Mouse (Mus musculus): ENCODE measurements around the gene Hoxb8.

Gene Hoxb8

GRCm38 (mm10) chr11:96268031-96268745 is 13.5 kb upstream of the Hoxb8 start:
- DNase-seq (ENCODE audit: low spot score in 2 of 2), result no peak

DNA sequence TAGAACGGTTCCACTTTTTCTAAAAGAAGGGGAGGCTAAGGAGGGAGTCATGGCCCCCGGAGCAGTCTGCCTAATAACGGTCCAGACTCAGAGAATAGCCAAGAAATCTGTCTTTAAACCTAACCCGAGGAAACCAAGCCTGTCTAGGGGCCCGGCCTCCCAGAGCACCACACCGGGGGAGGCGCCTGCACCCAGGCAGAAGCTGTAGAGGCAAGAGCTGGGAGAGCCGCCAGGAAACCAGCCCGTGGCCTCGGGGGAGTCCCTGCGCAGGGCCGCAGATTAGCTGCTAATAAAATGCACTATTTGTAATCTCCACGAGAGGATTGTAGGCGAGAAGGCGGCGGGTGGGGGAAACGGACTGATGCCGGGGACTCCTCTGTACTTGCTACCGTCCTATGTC is 11.8 kb upstream of the Hoxb8 start:
- DNase-seq (ENCODE audit: low spot score in 2 of 2), result no peak

- DNase-seq (ENCODE audit: low spot score in 2 of 2), result no peak
Observed at GRCm38 (mm10) chr11:96270996-96271540, 10.6 kb upstream of the Hoxb8 start, which contains the start of gene Hoxb9. TSS of gene Hoxb9 (plus strand) at chr11:96271457.

DNA sequence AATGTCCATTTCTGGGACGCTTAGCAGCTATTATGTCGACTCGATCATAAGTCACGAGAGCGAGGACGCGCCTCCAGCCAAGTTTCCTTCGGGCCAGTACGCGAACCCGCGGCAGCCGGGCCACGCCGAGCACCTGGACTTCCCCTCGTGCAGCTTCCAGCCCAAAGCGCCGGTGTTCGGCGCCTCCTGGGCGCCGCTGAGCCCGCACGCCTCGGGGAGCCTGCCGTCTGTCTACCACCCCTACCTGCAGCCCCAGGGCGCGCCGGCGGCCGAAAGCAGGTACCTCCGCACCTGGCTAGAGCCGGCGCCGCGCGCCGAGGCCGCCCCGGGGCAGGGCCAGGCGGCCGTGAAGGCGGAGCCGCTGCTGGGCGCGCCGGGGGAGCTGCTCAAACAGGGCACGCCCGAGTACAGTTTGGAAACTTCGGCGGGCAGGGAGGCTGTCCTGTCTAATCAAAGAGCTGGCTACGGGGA is 10.1 kb upstream of the Hoxb8 start:
- no peak for DNase-seq (ENCODE audit: low spot score in 2 of 2)

DNA sequence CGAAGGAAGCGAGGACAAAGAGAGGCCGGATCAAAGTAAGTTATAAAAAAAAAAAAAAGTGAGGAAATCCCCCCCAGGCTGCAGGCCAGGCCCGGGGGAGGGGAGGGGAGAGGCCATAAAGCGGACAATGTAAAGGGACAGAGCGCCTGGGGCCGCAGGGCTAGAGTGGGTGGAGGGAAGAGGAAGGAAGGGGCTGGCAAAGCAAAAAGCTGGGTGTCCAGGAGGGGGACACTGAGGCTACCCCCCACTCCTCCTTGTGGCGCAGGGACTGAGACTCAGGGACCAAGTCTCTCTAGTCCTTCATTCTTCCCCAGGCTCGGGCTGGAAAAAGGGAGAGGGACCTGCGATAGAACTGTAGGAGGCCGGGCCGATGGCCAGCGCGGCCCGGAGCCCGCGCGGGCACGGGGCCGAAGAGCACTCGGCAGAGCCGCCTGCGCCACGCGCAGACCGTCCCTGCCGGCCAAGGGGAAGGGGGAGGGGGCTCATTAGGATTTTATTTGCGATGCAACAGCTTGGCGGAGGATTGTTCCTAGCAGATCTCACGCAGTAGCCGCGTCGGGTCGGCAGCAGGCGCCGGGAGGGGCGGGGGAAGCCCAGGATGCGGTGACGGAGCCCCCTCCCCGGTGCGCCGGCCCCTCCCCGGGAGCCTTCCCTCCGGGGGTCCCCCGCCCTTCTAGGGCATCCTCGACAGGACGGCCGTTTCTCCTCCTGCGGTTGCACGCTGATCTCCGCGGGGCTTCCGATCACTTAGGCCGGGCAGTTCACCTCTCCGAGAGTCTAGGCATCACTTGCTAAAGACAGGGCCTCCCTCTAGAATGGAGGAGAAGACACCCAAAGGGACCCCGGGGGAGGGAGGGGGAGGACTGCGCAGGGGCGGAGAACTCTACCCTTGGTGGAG is 9.4 kb upstream of the Hoxb8 start:
- no peak for DNase-seq (ENCODE audit: low spot score in 2 of 2)

DNA sequence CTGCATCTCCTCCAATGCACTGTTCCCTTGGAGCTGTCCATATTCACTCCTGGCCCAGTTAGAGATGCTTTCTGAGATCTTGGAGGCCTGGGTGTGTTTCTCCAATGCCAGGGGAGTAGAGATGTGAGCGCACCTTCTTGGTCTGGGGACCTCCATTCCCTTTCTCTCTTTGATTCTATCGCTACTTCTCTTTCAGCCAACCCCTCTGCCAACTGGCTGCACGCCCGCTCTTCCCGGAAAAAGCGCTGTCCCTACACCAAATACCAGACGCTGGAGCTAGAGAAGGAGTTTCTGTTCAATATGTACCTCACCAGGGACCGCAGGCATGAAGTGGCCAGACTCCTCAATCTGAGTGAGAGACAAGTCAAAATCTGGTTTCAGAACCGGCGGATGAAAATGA is 7.3 kb upstream of the Hoxb8 start:
- DNase-seq (ENCODE audit: low spot score in 2 of 2), result no peak

GRCm38 (mm10) chr11:96275896-96276295 is 5.8 kb upstream of the Hoxb8 start:
- DNase-seq (ENCODE audit: low spot score in 2 of 2), result no peak

DNA sequence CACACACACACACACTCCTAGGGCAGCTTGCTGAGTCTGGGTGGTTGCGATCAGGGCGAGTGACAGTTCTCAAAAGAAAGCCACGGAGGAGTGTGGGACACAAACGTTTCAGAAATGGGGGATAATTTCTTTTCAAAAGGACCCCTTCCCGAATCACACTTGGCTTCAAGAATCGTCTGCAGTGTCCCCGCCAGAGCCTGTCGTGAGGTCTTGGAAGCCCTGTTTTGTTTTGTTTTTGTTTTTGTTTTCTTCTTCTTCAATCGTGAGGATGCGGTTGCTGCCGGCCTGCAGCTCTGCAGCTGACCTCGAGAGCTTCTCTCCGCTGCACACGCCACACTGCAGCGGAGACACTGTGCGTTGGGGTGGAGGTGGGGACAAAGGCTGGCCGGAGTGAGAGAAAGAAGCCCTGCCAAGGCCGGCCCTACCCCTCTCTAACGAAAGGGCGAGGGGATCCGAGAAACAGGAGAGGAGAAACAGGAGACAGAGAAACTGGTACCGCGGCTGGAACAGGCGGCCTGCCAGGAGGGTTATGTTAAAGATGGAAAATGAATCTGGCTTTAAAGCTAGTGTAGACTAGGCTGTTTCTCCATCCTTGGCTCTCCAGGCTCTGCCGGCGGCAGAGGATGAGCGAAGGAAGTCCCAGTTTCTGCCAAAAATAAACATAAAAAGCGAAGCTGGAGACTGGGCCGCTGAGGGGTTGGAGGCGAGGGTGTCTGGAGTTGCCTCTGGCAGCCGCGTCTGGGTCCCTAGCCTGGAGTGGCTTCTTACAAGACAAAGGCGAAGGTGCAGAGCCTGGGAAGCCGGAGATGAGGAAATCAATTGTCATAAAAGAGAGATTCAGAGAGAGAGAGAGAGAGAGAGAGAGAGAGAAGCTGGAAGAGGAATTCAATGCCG is 4.3 kb upstream of the Hoxb8 start:
- DNase-seq (ENCODE audit: low spot score in 2 of 2), result no peak

GRCm38 (mm10) chr11:96278324-96278723 is 3.4 kb upstream of the Hoxb8 start:
- no peak for DNase-seq (ENCODE audit: low spot score in 2 of 2)

- peak; percentile 82 to 90 for DNase-seq (ENCODE audit: low spot score in 2 of 2)
Observed at GRCm38 (mm10) chr11:96278773-96279172, 2.9 kb upstream of the Hoxb8 start.

GRCm38 (mm10) chr11:96279421-96280233 is 2.1 kb upstream of the Hoxb8 start:
- DNase-seq (ENCODE audit: low spot score in 2 of 2), result no peak

DNA sequence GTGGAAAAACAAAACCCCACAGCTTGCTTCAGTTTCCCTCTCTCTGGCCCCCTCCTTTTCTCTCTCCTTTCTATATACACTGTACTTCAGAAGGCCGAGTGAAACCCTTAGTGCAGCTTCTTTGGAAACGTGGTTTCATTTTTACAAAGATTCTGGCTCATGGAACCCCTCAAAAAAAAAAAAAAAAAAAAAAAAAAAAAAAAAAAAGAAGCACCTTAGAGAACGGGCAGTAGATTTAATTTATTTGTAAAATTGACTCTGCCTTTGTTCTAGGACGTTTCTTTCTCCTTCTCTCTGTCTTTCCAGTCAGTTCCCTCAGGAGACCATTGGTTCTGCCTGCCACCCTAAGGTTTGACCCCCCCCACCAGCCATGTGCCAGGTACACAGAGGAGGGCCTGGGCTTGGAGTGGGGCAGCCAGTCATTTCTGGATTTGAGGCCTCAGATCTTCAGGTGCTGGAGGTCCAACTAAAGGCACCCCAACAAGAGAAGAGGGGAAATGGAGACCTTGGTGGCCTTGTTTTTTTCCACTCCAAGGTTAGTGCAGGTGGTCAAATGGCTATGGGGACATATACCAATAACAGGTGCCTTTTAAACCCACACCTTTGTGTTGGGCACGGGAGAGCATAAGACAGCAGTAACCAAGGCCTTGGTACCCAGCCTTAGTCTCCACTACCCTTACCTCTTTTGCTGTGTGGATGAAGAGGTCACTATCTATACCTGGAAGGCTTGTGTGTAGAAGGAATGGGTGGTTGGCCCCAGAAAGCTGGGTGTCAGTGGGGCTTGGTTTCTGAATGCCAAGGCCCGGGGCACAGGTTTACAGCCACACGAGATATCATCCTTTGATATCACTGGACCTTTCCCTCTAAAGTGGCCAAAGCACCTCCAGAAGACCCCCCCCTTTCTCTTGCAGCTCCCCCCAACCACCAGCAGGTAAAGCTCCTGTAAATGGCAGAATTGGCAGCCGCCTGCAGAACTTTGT is 1.0 kb upstream of the Hoxb8 start:
- DNase-seq (ENCODE audit: low spot score in 2 of 2), result no peak

- DNase-seq (ENCODE audit: low spot score in 2 of 2), result no peak
Observed at GRCm38 (mm10) chr11:96281396-96281795, 309 bp upstream of the Hoxb8 start.

GRCm38 (mm10) chr11:96282795-96283430 is 1.2 kb downstream of the Hoxb8 start:
- DNase-seq (ENCODE audit: low spot score in 2 of 2), result no peak

DNA sequence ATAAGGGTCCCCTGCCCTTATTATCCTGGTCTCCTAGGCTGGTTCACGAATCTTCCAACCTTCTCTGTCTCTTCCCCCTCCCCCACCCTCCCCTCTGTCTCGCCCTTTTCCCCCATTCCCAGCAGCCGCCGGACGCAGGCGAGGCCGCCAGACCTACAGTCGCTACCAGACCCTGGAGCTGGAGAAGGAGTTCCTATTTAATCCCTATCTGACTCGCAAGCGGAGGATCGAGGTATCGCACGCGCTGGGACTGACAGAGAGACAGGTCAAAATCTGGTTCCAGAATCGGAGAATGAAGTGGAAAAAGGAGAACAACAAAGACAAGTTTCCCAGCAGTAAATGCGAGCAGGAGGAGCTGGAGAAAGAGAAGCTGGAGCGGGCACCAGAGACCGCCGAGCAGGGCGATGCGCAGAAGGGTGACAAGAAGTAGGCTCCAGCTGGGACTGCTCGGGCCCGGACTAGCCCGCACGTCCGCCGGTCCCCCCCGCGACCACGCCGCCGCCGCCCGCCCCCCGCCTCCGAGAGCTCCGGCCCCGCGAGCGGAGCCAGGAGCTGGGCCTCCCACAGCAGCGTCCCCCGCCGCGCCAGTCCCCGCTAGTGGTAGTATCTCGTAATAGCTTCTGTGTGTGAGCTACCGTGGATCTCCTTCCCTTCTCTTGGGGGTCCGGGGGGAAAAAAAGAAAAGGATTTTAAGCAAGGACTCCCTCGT is 2.5 kb downstream of the Hoxb8 start:
- no peak for DNase-seq (ENCODE audit: low spot score in 2 of 2)

DNA sequence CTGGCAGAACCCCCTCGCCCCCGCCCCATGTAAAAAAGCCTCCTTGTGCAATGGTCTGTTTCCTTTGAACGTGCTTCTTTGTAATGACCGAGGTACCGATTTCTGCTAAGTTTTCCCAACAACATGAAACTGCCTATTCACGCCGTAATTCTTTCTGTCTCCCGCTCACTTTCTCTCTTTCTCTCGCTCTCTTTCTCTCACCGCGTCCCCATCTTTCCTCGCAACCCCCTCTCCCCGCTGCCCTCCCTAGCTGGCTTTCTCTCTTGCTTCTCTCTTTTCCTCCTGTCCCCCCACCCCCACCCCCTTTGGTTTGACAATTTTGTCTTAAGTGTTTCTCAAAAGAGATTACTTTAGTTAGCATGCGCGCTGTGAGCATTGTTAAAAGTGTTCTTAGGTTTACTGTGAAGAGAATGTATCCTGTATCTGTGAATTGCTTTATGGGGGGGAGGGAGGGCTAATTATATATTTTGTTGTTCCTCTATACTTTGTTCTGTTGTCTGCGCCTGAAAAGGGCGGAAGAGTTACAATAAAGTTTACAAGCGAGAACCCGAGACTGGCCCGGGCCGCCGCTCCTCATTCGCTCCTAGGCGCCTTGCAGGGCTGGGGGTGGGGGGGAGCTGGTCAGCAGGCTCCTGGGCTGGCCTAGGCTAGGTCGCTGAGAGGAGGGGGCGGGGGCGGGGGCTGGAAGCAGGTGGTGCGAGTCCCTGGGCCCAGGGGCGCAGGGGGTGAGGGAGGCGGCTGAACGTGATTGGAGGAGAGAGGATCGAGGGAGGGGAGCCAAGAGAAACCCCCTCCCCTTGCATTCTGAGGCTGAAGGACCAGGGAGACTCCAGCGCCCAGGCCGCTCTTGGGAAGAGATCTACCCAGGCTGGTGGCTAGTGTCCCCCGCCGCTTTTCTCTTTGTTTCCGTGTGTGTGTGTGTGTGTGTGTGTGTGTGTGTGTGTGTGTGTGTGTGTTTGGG is 3.3 kb downstream of the Hoxb8 start:
- DNase-seq (ENCODE audit: low spot score in 2 of 2), result no peak
